9 mouse cellular contexts compared by ENCODE assay signal in the genomic region with DNA sequence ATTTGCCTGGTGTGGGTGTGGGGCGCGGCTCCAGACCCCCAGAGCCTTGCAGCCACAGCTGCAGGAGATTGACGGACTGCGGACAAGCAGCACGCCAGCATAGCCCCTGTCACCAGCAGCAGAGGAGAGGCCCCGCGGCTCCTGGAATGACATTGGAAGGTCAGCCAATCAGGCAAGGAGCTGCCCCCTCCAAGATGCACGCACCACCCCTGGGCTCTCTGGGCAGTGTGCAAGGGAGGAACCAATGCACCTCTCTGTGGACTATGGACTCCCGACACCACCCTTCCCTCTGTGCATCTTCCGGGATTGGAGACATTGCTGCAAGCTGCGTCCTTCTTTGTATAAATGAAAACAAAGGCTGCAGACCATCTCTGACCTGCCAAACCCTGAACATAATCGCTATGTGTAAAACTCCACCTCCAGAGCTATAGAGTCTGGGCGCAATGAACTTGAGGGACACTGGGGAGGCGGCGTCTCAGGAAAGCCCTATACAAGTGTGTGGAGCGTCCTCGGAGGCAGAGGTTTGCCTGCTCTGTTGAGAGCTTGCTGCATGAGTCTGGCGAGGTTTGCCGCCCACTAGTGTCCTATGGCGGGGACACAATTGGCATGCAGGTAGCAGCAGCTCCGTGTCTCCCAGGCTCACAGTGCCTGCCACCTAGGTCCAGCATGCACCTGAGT. TPM values are rescaled to one million over a fixed set of nuclear protein-coding genes. Genes with fewer than 3 reads are reported as not detected.
DNase-seq lines count a peak whose midpoint lies in the region; ATAC-seq and TF ChIP-seq lines count a peak whose summit lies in the region.
"Had no signal": no experiment of that assay in that cellular context is flagged by ENCODE, and none has a peak within 500 bp of the region (broad histone marks: within the 10 kb centered on the region; RNA-seq: fewer than 3 reads in every experiment).

No protein-coding gene starts in this region.

- H3K4me3 ChIP-seq in spleen, adult 2 months (ENCODE audit: extremely low read depth, insufficient read depth, insufficient read length), result peak overlapping the region; percentile 4; the same call in 1 of the 2 replicates
- 0 out of 2 replicates have a peak overlapping the region, but pooled peaks have one; percentile 14 for H3K4me3 ChIP-seq in kidney, adult 2 months (ENCODE audit: insufficient read depth, low read depth, low read length)
- H3K4me3 ChIP-seq in limb, embryonic 13.5 days, result peak overlapping the region; percentile 40
- H3K4me3 ChIP-seq in midbrain, embryonic 12.5 days, result peak overlapping the region; percentile 47
- H3K4me3 ChIP-seq in stomach, postnatal 0 days (ENCODE audit: low read depth, low read length), result peak overlapping the region; percentile 20

- no peak overlapping the region for H3K27ac ChIP-seq in spleen, adult 2 months (ENCODE audit: insufficient read depth, low read length)
- no peak overlapping the region for H3K27ac ChIP-seq in kidney, adult 2 months (ENCODE audit: insufficient read depth, low read depth, low read length)
- no peak overlapping the region for H3K27ac ChIP-seq in limb, embryonic 13.5 days
- H3K27ac ChIP-seq in midbrain, embryonic 12.5 days (replicated peaks), result peak overlapping the region; percentile 86
- no peak overlapping the region for H3K27ac ChIP-seq in stomach, postnatal 0 days (replicated peaks)

- no peak for TF ChIP-seq EP300 in stomach, postnatal 0 days (optimal IDR thresholded peaks at IDR 0.05)

- peak overlapping the region; percentile 71 for H3K4me2 ChIP-seq in limb, embryonic 13.5 days (replicated peaks)
- H3K4me2 ChIP-seq in midbrain, embryonic 12.5 days (replicated peaks), result peak overlapping the region; percentile 91
- H3K4me2 ChIP-seq in stomach, postnatal 0 days (replicated peaks; ENCODE audit: low read depth), result peak overlapping the region; percentile 48

- no peak for TF ChIP-seq CTCF in spleen, adult 2 months (IDR thresholded peaks at IDR 0.05; ENCODE audit: extremely low read depth, insufficient read depth, insufficient read length, insufficient replicate concordance)
- TF ChIP-seq CTCF in kidney, adult 2 months (conservative IDR thresholded peaks at IDR 0.05; ENCODE audit: insufficient read depth, insufficient read length, low read depth, low read length), result peak; percentile 76
- TF ChIP-seq CTCF in stomach, postnatal 0 days (IDR thresholded peaks at IDR 0.05; ENCODE audit: low read depth), result peak; percentile 77

- no peak for TF ChIP-seq POLR2A in spleen, adult 2 months (IDR thresholded peaks at IDR 0.05; ENCODE audit: low read depth, low read length)
- no peak for TF ChIP-seq POLR2A in kidney, adult 2 months (IDR thresholded peaks at IDR 0.05; ENCODE audit: low read depth, low read length)

- H3K27me3 ChIP-seq in spleen, adult 2 months (ENCODE audit: control insufficient read depth, insufficient read depth, low read length), result peaks cover 5% of the 10 kb centered on the region; the same call in 1 of the 2 replicates
- H3K27me3 ChIP-seq in kidney, adult 2 months (replicated peaks; ENCODE audit: control insufficient read depth, insufficient read depth, low read length), result no peaks in the 10 kb centered on the region; the same call in 1 of the 2 replicates
- H3K27me3 ChIP-seq in limb, embryonic 13.5 days, result peaks cover 74% of the 10 kb centered on the region
- peaks cover 27% of the 10 kb centered on the region for H3K27me3 ChIP-seq in midbrain, embryonic 12.5 days
- peaks cover 5% of the 10 kb centered on the region; the same call in 1 of the 2 replicates for H3K27me3 ChIP-seq in stomach, postnatal 0 days (ENCODE audit: control insufficient read depth, insufficient read depth, low read length)

- no peaks in the 10 kb centered on the region for H3K36me3 ChIP-seq in spleen, adult 2 months (ENCODE audit: control insufficient read depth, insufficient read depth, low read length)
- no peaks in the 10 kb centered on the region for H3K36me3 ChIP-seq in kidney, adult 2 months (ENCODE audit: control insufficient read depth, insufficient read depth, low read length)
- no peaks in the 10 kb centered on the region for H3K36me3 ChIP-seq in limb, embryonic 13.5 days
- H3K36me3 ChIP-seq in midbrain, embryonic 12.5 days, result no peaks in the 10 kb centered on the region
- H3K36me3 ChIP-seq in stomach, postnatal 0 days (ENCODE audit: control insufficient read depth, insufficient read depth, low read length), result no peaks in the 10 kb centered on the region
- H3K36me3 ChIP-seq: G1E had no signal

- no peak for DNase-seq in spleen, adult 2 months (ENCODE audit: low read depth in 1 of 2, low spot score in 2 of 2)
- no peak for DNase-seq in spleen, postnatal 14 days (ENCODE audit: low spot score in 2 of 2)
- peak; percentile 83 for DNase-seq in embryo, embryonic 10 days (ENCODE audit: low spot score)
- peak; percentile 3 for DNase-seq in heart, adult 8-10 months (ENCODE audit: low spot score)
- peak; percentile 46 for DNase-seq in kidney, adult 2 months
- peak; percentile 67 for DNase-seq in stomach, postnatal 0 days (ENCODE audit: low spot score)

- peak overlapping the region; percentile 25; the same call in 1 of the 2 replicates for H3K9ac ChIP-seq in limb, embryonic 13.5 days
- H3K9ac ChIP-seq in midbrain, embryonic 12.5 days (replicated peaks), result peak overlapping the region; percentile 60
- no peak overlapping the region for H3K9ac ChIP-seq in stomach, postnatal 0 days (ENCODE audit: low read length)

- ATAC-seq in limb, embryonic 13.5 days (ENCODE audit: low FRiP score, low read depth), result peak; percentile 54
- ATAC-seq in midbrain, embryonic 12.5 days (ENCODE audit: low FRiP score, low read depth), result peak; percentile 79
- ATAC-seq in stomach, postnatal 0 days (ENCODE audit: low FRiP score, low TSS enrichment), result peak; percentile 75

- H3K4me1 ChIP-seq in spleen, adult 2 months (ENCODE audit: control insufficient read depth, insufficient read depth, insufficient read length), result no peaks in the 10 kb centered on the region; the same call in 1 of the 2 replicates
- H3K4me1 ChIP-seq in kidney, adult 2 months (ENCODE audit: control insufficient read depth, insufficient read depth, low read length), result no peaks in the 10 kb centered on the region
- H3K4me1 ChIP-seq in limb, embryonic 13.5 days, result peaks cover 9% of the 10 kb centered on the region
- H3K4me1 ChIP-seq in midbrain, embryonic 12.5 days, result peaks cover 22% of the 10 kb centered on the region
- no peaks in the 10 kb centered on the region for H3K4me1 ChIP-seq in stomach, postnatal 0 days (replicated peaks; ENCODE audit: control insufficient read depth, insufficient read depth)

- H3K9me3 ChIP-seq in limb, embryonic 13.5 days, result no peaks in the 10 kb centered on the region
- H3K9me3 ChIP-seq in midbrain, embryonic 12.5 days, result no peaks in the 10 kb centered on the region
- no peaks in the 10 kb centered on the region for H3K9me3 ChIP-seq in stomach, postnatal 0 days (ENCODE audit: control insufficient read depth, low read length)

- 3% methylated on average over 21 of the region's 21 CpGs for WGBS in spleen, adult 2 months
- WGBS in kidney, adult 2 months, result 1% methylated on average over 21 of the region's 21 CpGs
- WGBS in limb, embryonic 13.5 days, result 2% methylated on average over 21 of the region's 21 CpGs
- under 1% methylated on average over 17 of the region's 21 CpGs for WGBS in midbrain, embryonic 12.5 days
- 1% methylated on average over 21 of the region's 21 CpGs for WGBS in stomach, postnatal 0 days

RNA-seq across cellular contexts. Expression of a gene that starts 5.0 kb away (rescaled TPM):
- polyA plus RNA-seq in spleen, adult 2 months (2012; rRNA removed), result 1.2 and 1.7 TPM in 2 replicates
- total RNA-seq in heart, adult 8-10 months (2022), result not detected
- polyA plus RNA-seq in kidney, adult 2 months (2012; rRNA removed), result 0.06 TPM in 1 of 2 replicates, not detected in the other
- 0.08 and 0.13 TPM in 2 replicates for polyA plus RNA-seq in limb, embryonic 13.5 days (2015; fragmentation: Nextera tagmentation; extraction: Ambion mirVana)
- 4.8 and 5.4 TPM in 2 replicates for polyA plus RNA-seq in midbrain, embryonic 12.5 days (2016; fragmentation: Nextera tagmentation; extraction: Ambion mirVana)
- polyA plus RNA-seq in stomach, postnatal 0 days (2015; fragmentation: Nextera tagmentation; extraction: Ambion mirVana), result 0.08 and 0.13 TPM in 2 replicates
- polyA plus RNA-seq: G1E had no signal

Comparison
In these comparisons a context has a peak if more than half of its experiments do, and no peak if none do; other contexts are left out.
1. DNase-seq: peak in embryo, embryonic 10 days (single experiment), heart, adult 8-10 months (single experiment), kidney, adult 2 months (single experiment) and stomach, postnatal 0 days (single experiment); none in spleen, adult 2 months (0 of 2) and spleen, postnatal 14 days (0 of 2).
2. Peak in every context shown above with its lines, with median percentiles within 50 percentile points of each other: H3K4me3 ChIP-seq, ATAC-seq and H3K4me2 ChIP-seq.